Mouse (Mus musculus) adipocyte (in vitro differentiated cells): ENCODE data around the gene Olfr913.

Experiments
- DNase-seq: peaks from one replicate; pipeline ENCODE4 v3.0.0-alpha.2; 2016; ENCODE audit warnings: low spot score

Gene Olfr913

DNA sequence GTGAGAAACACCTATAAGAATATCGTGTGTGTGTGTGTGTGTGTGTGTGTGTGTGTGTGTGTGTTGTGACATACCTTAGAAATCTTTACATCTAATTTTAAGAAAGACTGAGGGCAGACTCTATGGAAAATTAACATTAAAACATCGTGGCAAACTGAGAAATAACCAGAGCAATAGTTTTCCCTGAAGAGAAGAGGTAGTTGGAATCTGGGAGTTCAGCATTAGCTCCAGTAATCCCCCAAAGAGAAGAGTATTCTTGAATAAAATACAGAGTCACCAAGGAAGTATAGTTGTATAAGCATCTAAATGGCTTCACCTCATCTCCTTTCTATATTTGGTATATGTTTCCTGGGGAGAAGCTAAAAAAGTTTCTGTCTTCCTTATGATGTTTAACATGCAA lies at the start of gene Olfr913:
TSS of gene Olfr913 (plus strand) at position 301 of the 400 bp plus-strand sequence.
- DNase-seq: no peak

GRCm38 (mm10) chr9:38579878-38580277 lies 12.7 kb upstream of the Olfr913 start, which contains the start of gene Olfr912:
Olfr912 (plus strand) TSS chr9:38580178.
- DNase-seq: no peak

DNA sequence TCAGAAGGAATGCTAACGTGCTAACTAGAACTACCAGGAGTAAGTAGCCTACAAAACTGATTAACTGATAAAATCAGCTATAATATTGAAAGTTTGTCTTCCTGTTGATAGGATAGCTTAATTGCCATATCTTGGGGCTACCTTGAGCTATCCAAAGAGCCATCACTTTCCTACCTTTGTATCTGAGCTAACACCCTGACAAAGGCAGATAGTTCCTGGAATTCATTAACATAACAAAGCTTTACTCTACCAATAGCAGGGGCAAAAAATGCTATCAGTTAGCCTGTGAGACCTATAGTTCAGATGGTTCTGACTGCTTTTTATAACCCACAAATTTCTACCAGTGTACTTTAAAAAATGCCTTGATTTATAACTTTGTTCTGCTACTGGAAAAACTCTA lies 1.5 kb upstream of the Olfr913 start:
- DNase-seq: no peak

GRCm38 (mm10) chr9:38604802-38605201 lies 12.2 kb downstream of the Olfr913 start, which contains the start of gene Olfr914:
Olfr914 (plus strand) TSS chr9:38605102.
- DNase-seq: no peak

GRCm38 (mm10) chr9:38632406-38632805 lies 39.8 kb downstream of the Olfr913 start:
- no peak for DNase-seq
